Mouse (Mus musculus): ENCODE results near the gene Tmcc3.

DNA sequence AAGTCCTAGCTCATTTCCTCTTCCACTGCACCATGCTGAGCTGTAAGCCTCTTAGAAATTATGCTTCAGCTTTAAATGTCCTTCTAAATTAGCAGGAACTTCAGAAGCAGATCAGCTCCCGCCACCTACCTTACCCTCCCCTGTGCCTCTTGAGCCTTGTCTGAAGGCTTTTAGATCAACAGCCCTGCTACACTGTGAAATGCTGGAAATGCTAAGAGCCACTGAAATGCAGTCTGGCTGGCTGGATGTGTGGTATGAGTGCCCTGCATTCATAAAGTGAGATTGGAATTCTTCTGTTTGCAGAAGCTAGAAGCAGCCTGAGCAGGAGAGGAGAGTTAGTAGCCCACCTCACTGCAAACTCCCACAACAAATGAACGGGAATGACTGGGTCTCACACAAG is 174.4 kb downstream of the Tmcc3 start:
- no peak for TF ChIP-seq CTCF (IDR thresholded peaks at IDR 0.05; ENCODE audit: low read depth)
- TF ChIP-seq EP300 (optimal IDR thresholded peaks at IDR 0.05), result no peak

Data from stomach, postnatal 0 days (tissue).